Mouse (Mus musculus) brain, embryonic 14.5 days (tissue): Measurements from ENCODE around the gene Calm1.

Source experiments
- CTCF ChIP-seq: fragments of 200-500 bp; IDR thresholded peaks from 2 replicates; pipeline ENCODE4 v1.5.1; 2012; ENCODE audit warnings: inconsistent platforms, mild to moderate bottlenecking, moderate library complexity, borderline replicate concordance; ENCODE audit not compliant: insufficient read depth, insufficient read length; ENCODE audit errors: extremely low read depth
- POLR2A ChIP-seq: fragments of 200-500 bp; IDR thresholded peaks from 2 replicates; pipeline ENCODE4 v1.6.1; 2012; ENCODE audit warnings: mild to moderate bottlenecking, inconsistent platforms, borderline replicate concordance; ENCODE audit not compliant: poor library complexity, insufficient read depth, insufficient read length, severe bottlenecking; ENCODE audit errors: extremely low read depth

DNA sequence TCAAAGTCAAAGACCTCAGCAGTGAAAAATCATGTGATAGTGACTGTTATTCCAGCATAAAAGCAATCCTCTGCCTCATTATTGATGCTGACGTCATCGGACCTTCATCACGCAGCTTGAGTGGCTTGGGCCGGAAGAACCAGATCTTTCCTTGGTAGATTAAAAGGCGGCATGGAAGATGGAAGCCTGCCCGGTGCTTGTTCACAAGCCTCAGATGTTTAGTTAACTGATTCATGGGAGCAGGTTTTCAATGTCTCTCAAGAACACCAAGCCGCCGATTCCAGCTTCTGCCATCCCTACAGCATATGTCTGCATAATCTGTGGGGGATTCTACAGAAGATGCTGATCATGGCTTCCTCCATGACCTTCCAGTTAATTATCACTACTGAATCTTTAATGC, 32.3 kb upstream of the Calm1 start:
- no peak for TF ChIP-seq POLR2A
- no peak for TF ChIP-seq CTCF
